Mouse (Mus musculus) spleen, embryonic (tissue): ENCODE results near the gene Col4a6.

Experiments used
- CTCF ChIA-PET: fragments of 350-600 bp; sonication (Branson Sonifier 250); formaldehyde crosslinking; loops from one replicate; lab custom pipeline; 2022; lab: Charles Lee

Gene Col4a6

DNA sequence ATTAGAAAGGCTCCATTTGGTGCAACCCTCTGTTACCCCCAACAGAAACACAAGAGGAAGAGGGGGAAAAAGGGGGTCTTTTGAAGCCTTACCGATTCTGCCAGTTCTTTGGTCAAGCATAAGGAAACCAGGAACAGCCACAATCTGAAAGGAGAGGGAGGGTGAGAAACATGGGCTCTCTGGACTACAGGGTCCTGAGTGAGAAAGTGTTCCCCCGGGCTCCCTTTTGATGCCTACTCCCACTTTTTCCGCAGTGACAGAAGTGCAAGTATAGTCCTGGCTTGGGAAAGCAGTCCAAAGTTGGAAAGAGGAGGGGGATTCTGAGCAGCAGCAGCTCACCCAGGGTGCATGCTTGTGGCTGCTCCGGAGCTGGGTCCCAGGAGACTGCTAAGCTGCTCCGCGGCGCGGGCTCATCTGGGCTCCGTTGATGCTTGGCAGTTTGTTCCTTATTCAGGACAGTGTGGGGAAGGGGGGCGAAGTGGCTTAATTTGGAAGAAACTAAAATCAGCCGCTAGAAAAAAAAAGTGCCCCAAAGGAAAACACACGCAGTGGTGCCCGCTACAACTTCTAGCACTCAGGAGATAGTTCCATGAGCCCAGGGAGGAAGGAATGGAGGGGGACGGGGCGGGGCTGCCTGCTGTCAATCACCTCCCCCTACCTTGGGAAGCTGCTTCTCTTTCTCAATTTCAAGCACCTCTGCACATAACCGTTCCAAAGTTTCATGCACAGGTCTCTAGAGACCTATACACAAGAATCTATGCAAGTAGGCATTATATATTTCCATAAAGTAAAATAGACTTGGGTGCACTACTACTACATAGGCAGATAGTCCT, at the start of gene Col4a6:
TSS of gene Col4a6 (minus strand) at position 607 of the 833 bp plus-strand sequence.
- CTCF ChIA-PET, result no interaction called here

DNA sequence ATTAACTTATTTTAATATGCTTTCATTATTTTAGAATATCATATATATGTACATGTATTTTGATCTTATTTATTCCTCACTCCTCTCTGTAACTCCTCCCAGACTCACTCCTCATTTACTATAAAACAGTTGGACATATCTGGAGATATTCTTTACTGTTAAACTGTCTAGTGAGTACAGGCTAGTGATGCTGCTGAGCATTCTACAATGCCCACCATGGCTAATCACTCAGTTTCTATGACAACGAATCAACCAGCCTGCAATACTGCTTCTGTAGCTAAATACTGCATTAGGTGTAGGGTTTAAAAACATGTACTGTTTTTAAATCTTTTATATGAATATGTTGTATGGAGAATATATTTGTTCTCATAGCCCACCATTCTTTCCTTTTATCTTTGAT, 29.2 kb upstream of the Col4a6 start:
- CTCF ChIA-PET, result no interaction called here

DNA sequence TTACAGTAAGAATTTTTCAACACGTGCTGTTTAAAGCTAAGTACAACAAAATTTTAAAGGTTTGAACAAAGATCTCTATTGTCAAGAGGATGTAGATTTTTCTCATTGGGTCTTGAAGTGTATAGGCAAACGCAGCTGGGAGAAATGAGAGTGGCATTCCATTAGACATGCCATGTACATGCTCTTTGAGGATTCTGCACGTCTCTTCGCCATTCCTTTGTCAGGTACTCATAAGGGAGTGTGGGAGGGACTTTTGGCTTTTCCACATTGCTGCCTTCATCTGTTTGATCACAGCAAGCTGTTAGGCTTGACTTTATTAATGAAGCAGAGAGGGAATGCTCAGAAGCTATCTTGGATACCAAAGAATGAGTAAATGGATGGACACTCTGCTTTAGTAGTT, 20.7 kb upstream of the Col4a6 start:
- CTCF ChIA-PET, result no interaction called here

DNA sequence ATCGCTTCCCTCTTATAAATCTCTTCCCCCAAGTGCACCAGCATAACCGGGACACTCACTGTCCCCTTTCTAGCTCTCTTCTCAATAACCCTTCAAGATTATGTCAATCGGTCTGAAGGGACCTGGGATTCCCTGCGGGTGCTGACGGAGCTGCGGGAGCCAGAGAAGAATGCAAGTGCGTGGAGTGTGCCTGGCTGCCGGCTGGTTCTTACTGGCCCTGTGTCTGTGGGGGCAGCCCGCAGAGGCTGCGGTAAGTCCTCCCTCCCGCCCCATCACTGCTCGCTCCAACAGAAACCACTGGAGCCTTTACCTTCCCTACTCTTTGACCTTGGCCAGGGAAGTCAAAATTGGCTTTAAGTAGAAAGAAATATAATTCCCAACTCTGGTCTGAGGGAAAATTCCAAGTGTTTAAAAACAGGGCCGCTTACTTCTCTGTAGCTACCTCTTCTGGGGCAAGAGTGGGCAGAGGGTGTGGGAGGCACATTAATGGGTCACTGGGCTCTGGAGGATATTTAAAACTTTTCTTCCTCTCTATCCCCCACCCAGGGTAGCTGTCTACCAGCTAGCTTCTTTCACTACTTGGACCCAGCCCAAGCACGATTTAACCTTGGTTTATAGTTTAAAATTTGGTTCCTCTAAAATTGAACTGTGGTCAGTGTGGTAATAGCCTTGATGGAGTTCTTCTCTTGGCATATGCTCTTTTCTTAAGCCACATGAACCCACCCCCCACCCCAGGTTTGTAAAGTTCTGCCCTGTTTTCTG, 1.9 kb upstream of the Col4a6 start:
- CTCF ChIA-PET, result no interaction called here

DNA sequence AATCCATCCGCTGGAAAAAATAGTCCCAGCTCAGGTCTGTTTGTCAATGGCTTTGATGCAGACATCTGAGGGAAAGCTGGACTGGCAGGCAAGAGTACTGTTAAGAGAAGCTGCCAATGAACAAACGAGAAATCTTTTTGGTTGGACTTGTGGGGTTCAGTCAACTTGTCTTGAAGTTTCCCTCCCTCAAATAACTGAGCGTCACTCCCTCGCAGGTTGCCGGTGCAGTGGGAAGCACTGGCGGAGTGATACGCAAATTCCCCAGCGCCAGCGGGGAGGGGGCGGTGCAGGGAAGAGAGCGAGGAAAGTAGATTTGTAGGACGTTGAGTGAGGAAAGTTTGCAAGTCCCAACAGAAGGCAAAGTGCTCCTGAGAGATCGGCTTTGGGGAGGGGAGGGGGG, 1.2 kb upstream of the Col4a6 start, which contains the start of gene Col4a5:
TSS of gene Col4a5 (plus strand) at position 276 of the 400 bp plus-strand sequence.
- CTCF ChIA-PET, result no interaction called here

DNA sequence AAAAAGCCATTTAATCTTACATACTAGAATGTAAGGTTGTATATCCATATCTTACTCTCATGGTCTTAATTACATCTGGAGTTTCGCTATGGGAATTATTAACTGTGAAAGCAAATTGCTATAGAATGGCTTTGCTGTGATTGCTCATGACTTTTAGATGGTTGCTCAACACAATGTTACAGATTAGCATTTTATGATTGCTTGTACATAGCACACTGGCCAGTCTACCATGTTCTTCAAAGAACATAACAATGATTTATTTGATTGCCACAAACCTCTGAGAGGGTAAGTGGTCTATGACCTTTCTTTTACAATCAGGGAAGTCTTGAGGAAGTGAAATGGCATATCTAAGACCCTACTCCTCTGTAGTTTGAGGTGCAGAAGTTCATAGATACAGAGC, 25.9 kb downstream of the Col4a6 start:
- CTCF ChIA-PET, result no interaction called here

DNA sequence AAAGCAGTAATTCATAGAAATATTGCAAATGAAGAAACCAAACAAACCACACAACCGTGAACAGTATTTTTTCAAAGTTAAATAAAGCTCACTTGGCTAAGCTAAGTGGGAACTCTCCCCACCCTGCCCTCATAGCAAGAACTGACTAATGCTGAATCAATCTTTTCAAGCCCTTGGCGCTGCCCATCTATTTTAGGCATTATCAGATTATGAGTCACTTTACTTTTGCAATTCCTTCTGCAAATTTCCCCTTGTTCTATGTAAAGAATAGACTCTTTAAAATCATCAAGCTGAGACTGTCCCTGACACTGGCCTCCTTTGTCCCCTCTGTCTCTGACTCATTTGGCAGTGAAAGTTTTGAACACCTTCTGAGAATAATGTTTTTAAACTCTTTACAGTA, 34.5 kb downstream of the Col4a6 start:
- CTCF ChIA-PET, result no interaction called here

DNA sequence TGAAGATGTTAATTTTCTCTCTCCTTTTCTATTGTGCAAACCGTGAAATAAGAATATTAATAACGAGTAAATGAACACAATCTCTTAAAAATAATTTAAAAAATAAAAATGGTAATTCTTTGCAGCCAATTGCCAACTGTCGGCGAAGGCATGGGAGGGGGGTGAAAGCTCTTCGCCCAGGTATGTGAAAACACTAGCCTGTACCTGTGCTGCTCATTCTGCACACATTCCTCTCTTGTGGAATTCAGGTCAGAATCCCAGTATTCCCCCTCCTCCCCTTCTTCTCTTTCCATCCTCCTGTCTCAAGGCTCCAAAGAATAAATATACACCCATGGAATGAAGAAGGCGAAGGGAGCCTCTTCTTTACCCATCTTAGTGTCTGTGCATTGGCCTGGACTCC, 37.1 kb downstream of the Col4a6 start:
- CTCF ChIA-PET, result no interaction called here

DNA sequence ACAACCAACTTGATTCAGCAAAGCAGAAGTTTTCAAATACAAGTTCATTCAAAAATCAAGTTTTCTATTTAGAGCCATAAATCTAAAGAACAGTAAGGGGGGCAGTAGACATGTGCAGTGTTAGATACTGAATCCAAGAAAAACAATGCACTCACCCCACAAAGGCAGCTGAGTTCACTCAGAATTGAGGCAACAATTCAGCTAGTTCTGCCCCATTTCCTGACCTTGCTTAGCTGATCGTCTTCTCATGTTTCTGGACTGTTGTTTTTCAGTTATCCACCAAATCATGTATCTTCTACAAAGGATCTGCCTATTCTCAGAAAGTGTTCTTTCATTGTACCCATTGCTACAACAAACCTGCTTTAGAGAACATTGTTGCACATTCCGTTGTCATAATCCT, 58.6 kb downstream of the Col4a6 start:
- CTCF ChIA-PET, result no interaction called here

DNA sequence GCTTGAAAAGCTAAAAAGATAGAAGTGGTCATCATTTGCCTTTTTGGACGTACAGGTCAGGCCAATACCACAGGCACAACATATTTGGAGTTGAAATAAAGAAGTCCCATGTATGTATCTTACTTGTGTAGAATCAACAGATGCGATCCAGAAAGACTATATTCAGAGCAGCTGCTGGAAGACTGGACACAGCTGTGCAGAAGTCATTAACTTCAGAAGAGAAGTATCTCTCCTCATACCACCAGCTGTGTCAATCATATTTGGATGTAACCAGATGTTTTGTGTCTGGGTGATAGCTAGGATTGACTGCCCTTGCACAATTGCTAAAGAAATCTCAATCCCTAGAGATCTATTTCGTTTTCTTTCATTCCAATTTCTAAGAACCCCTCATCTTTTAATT, 77.6 kb downstream of the Col4a6 start:
- CTCF ChIA-PET, result no interaction called here

DNA sequence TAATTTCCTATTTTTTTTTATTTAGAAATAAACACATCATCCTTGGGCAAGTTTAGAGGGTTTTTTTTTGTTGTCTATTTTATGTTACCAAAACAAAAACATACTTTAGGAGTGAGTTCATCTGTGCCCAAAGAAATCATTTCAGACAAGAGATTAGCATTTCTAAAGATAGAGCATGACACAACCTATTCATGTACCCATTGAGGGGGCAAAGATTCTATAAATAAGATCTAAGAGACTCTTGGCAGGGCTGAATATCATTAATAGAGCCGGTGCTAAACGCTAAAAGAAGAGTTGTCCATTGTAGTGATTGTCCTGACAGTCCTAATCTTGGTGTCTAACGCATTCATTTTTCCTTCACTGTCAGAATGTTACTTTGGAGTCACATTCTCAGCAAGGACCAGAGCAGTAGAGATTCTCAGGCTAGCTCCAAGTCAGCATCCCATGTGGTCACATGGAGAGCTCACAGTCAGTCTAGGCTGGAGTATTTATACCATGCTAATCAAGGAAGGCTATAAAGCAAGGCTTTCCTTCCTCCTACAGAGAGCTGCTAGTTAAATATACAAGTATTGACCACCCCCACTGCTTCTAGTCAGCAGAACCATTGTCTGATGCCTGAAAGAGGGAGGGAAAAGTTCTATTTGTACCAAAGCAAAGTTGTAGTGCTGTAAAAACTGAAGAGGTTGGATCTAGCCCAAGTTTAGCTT, 88.3 kb downstream of the Col4a6 start:
- CTCF ChIA-PET, result no interaction called here

DNA sequence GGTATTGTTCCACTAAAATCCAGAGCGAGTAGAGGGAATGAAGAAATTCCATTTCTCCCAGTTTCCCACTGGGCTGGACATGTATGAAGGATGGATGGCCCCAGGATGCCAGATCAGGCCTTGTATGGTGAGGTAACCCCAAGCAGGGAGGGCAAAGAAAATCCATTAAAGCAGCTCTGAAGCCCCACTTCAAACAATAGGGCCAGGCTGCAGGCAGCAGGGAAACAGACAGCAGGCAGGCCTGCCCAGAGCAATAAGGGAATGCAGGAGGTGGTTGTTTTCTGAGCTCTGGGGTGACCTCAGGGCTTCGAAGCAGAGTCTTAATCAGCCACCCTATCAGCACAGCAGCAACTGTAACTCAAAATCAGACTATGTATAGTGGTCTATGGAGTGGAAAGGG, 89.2 kb downstream of the Col4a6 start:
- CTCF ChIA-PET, result no interaction called here

DNA sequence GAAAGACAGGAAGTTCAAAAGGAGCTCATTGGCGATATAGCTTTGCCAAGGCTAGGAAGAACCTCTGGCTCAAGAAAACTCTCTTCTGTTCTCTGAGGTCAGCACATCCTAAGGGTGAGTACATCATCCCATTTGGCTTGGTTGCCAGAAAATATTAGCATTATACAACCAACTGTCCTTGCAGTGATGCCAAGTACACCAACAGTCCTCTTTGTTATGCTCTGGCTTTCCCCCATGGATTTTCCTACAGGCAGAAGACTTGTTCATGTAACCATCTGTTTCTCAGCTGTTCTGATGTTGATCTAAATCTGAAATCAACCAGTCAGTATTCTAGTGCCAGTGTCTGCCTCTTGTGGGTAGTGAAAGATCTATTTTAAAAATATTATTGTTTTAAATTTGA, 103.6 kb downstream of the Col4a6 start:
- CTCF ChIA-PET, result no interaction called here

DNA sequence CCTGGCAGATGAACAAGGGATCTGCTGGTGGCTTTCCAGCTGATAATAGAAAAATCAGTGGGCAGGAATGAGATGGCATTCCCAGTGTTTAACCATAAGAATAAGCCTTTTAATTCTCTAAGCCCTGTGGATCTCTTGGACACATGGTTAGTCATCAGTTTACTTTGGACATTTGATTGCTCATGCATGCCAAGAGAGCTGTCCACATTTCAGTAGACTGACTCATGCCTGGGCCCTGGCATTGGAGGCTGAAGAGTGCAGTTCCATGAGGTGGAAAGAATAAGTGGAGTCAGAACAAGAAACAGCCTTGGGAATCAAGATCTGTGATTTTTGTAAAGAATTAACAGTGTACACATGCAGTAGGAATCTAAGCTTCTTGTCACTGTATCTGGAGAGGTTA, 110.5 kb downstream of the Col4a6 start:
- CTCF ChIA-PET, result no interaction called here

DNA sequence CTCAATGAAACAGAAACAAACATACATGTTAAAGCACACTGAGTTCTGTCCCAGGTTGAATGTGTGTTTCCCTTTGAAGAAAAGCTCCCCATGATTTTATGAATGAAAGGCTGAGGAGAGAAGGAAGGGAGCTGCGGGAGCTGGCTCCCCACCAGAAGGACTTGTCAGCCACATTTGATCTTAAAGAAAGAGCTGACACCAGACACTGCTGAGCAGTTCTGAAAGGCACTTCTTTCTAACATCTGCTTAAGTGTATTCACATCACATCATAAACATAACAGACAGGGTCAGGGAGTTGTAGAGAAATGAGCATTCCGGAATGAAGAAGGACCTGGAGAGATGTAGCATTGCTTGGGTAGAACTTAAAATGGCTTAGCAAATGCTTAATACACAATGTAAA, 132.5 kb downstream of the Col4a6 start:
- CTCF ChIA-PET, result no interaction called here

DNA sequence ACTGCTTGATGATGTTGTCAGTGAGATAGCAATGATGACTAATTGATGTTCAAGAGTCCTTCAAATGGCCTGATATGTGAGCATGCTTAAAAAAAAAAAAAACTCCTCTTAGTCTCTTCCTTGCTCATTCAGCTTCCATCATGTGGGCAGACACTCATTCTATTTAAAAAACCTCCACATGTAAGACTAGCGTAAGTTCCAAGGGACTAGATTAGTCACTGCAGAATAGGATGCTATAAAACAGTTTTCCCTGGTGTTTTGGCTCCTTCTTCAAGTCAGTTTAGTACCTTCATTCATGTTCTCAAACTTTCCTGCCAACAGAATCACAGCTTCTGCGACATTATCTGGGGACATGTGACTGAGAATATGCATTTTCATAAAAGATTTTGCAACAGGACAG, 145.8 kb downstream of the Col4a6 start:
- CTCF ChIA-PET, result no interaction called here

DNA sequence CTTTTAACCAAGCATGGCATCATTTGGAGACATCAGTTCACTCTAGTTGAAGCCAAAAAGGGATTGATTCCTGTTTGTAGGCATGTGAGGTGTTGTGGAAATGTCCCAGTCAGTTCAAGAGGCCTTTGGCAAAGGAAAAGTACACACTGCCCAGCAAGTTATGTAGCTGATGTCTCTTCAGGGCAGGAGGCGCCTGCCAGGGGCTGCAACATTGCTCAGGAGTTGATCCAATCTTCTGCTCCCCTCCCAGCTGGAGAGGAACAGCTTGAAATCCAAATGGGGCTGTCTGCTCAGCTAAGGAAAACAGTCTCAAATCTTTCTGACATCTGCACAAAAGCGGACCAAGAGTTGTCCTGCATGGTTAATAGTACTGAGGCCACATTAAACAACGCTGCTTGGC, 149.7 kb downstream of the Col4a6 start:
- CTCF ChIA-PET, result no interaction called here

DNA sequence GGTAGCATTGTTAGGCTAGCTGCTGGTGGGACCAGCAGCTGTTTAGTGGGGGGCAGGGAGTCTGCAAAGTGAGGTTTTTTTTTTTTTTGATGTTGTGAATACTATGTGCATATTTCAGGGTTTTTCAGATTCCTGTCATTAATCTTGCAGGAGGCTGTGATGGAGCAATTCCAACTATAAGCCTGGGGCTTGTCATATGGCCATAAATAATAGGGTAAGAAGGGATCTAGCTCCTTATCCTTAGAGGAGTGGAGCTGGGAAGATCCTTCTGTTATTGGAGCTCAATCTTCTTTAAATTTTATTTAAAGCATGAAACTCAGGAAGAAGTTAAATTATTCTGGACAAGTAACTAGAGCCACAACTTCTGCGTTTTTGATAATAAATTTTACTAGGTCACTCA, 157.7 kb downstream of the Col4a6 start:
- CTCF ChIA-PET, result no interaction called here

DNA sequence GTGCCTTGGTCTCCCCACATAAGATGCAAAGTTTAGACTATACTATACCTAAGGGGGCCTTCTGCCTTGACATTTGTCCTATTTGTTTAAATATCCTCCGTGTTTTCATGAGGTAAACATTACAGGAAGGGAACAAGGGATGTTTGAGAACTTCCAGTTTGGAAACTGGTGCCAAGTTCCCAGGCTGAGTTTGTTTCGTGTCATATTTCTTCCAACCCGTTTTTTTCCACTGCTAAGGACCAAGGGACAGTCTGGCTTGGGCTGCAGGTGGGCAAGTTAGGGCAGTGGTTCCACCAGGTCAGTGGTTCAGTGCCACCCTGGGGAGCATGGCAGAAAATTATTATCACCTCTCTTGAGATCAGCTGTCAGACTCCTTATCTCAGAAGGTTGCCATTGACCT, 158.1 kb downstream of the Col4a6 start:
- CTCF ChIA-PET, result no interaction called here

DNA sequence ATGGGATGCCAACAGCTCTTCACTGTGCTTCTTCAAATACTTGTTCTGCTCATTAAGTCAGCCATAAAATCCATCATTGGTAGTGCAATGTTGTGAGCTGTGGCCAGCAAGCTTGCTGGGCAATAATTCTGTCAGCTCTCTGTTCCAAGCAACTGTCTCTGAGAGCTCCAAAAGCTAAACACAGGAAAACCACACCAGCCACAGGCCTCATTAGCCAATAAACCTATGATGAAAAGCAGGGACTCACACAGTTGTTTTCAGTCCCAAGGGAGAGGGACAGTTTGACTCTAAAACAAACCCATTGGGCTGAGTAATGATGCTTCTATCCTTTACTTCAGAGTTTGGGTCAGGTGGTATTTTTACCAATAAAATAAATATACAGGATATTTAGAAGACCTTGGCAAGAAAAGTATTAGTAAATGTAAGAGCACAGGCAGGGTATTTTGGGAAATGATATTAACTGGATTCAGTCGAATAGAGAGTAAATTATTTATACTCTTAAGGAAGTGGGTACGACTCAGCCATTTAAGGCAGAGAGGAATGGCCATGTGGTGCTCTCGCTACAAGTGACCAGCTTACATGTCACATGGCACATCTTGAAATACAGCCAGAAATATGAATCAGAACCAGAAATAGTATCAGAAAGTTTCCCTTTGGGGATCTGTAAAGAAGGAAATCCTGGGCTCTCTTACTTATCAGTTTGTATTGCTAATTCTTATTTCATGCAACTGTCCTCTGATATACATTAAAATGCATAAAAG, 181.0 kb downstream of the Col4a6 start:
- CTCF ChIA-PET, result no interaction called here

DNA sequence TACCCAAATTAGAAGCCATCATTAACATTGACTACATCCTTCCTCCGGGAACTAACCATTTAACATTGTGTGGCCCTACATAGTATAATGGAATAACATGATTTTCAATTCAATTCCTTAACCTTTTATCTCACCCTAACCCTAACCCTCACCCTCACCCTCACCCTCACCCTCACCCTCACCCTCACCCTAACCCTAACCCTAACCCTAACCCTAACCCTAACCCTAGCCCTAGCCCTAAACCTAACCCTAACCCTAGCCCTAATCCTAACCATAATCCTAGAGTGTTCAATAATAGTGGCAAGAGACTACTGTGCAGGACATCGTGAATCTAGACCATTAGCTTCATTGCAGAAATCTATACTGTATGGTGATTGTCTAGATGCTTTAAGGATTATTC, 197.5 kb downstream of the Col4a6 start:
- CTCF ChIA-PET, result no interaction called here

DNA sequence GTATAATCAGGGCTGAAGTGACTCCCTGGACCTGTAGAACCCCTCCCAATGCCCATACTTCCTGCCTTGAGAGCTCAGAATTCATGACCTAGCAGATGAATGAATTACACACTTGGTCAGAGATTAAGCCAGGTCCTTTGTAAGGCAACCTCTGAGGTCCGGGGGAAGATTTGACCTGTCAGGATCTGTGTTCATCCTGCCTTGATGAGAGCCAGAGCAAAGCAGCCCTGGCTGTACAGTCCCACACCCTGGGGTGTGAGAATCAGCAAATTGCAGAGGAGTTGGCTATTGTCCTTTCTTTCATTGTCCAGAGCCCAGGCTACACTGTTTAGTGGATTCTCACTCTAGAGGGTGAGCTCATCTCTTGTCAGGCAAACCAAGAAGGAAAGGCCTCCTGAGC, 207.9 kb downstream of the Col4a6 start:
- CTCF ChIA-PET, result no interaction called here
